Mouse (Mus musculus) CH12.LX (cell line): ENCODE results near the gene Atrx. TPM values are rescaled to one million over a fixed set of nuclear protein-coding genes. Genes with fewer than 3 reads are reported as not detected.

Source experiments
- DNase-seq: peaks from one replicate; pipeline ENCODE4 v3.0.0-alpha.2; 2013; ENCODE audit errors: extremely low read depth
- H3K27ac ChIP-seq: 2 replicates; pipeline ENCODE4 v1.5.1; 2012; ENCODE audit warnings: low read depth, mild to moderate bottlenecking, control low read depth, moderate library complexity; ENCODE audit not compliant: insufficient read depth
- H3K27me3 ChIP-seq: replicated peaks from 2 replicates; pipeline ENCODE3; 2012; ENCODE audit warnings: inconsistent platforms
- H3K36me3 ChIP-seq, 2 experiments: replicated peaks in 1 of 2; 2 replicates each; pipeline versions ENCODE3 to v1.6.1; 2012; ENCODE audit warnings: inconsistent platforms in 1 of 2, low read length in 1 of 2, mild to moderate bottlenecking in 1 of 2, mixed read lengths in 1 of 2, moderate library complexity in 1 of 2; ENCODE audit not compliant: control insufficient read depth in 1 of 2, insufficient read depth in 1 of 2
- H3K4me1 ChIP-seq, 2 experiments: 2 replicates each; pipeline ENCODE4 v1.6.1; 2012; ENCODE audit warnings: inconsistent platforms in 1 of 2, moderate library complexity in 1 of 2; ENCODE audit not compliant: insufficient read depth in 2 of 2, control insufficient read depth in 1 of 2
- H3K4me2 ChIP-seq: 2 replicates; pipeline ENCODE4 v1.6.1; 2012; ENCODE audit warnings: low read depth, mild to moderate bottlenecking, control low read depth; ENCODE audit not compliant: poor library complexity, insufficient read depth, severe bottlenecking
- H3K4me3 ChIP-seq, 3 experiments: fragments of 150-350 bp in 1 of 3; sonication (generic) in 1 of 3; replicated peaks in 1 of 3; 2 replicates each; pipeline versions ENCODE3 to v1.5.1; 2011 to 2012; ENCODE audit warnings: low read depth in 2 of 3, low read length in 2 of 3, mild to moderate bottlenecking in 2 of 3, moderate library complexity in 2 of 3, control low read depth in 1 of 3, improper control_type of control experiment in 1 of 3, inconsistent platforms in 1 of 3, mixed read lengths in 1 of 3; ENCODE audit not compliant: poor library complexity in 1 of 3
- H3K79me2 ChIP-seq: replicated peaks from 2 replicates; pipeline ENCODE4 v1.6.1; 2012; ENCODE audit warnings: mild to moderate bottlenecking, moderate library complexity; ENCODE audit not compliant: control insufficient read depth, poor library complexity, insufficient read depth, severe bottlenecking; ENCODE audit errors: extremely low read depth
- H3K9ac ChIP-seq: 2 replicates; pipeline ENCODE4 v1.6.1; 2012; ENCODE audit warnings: low read depth, mild to moderate bottlenecking, control low read depth, moderate library complexity; ENCODE audit not compliant: insufficient read depth
- H3K9me3 ChIP-seq: replicated peaks from 2 replicates; pipeline ENCODE3; 2012; ENCODE audit warnings: low read length, inconsistent platforms, mixed read lengths
- BHLHE40 ChIP-seq: IDR thresholded peaks from 2 replicates; pipeline ENCODE4 v1.6.1; 2011; ENCODE audit warnings: mild to moderate bottlenecking, low read depth, low read length, improper control_type of control experiment
- CTCF ChIP-seq, 2 experiments: IDR thresholded peaks in 1 of 2; conservative IDR thresholded peaks in 1 of 2; 2 replicates each; pipeline ENCODE4 v1.5.1; 2011 to 2012; ENCODE audit warnings: low read depth in 2 of 2, low read length in 2 of 2, improper control_type of control experiment in 1 of 2, inconsistent platforms in 1 of 2, mild to moderate bottlenecking in 1 of 2, moderate library complexity in 1 of 2
- HCFC1 ChIP-seq: IDR thresholded peaks from 2 replicates; pipeline ENCODE4 v1.6.1; 2012; ENCODE audit warnings: low read depth, mild to moderate bottlenecking, inconsistent platforms, low read length, improper control_type of control experiment
- KAT2A ChIP-seq: IDR thresholded peaks from 2 replicates; pipeline ENCODE4 v1.6.1; 2012; ENCODE audit warnings: low read length, improper control_type of control experiment, inconsistent platforms; ENCODE audit not compliant: insufficient replicate concordance
- MAX ChIP-seq: IDR thresholded peaks from 2 replicates; pipeline ENCODE4 v1.6.1; 2011; ENCODE audit warnings: low read length, improper control_type of control experiment
- MEF2A ChIP-seq: IDR thresholded peaks from 2 replicates; pipeline ENCODE4 v1.6.1; 2014; ENCODE audit warnings: low read depth, mild to moderate bottlenecking, inconsistent platforms, low read length, improper control_type of control experiment, borderline replicate concordance
- MYC ChIP-seq: IDR thresholded peaks from 2 replicates; pipeline ENCODE4 v1.6.1; 2011; ENCODE audit warnings: low read depth, mild to moderate bottlenecking, improper control_type of control experiment, low read length
- NELFE ChIP-seq: IDR thresholded peaks from 2 replicates; pipeline ENCODE4 v1.6.1; 2011; ENCODE audit warnings: low read depth, low read length, improper control_type of control experiment
- POLR2A ChIP-seq: IDR thresholded peaks from 2 replicates; pipeline ENCODE4 v1.6.1; 2011; ENCODE audit warnings: low read depth, mild to moderate bottlenecking, improper control_type of control experiment, low read length
- POLR2AphosphoS2 ChIP-seq: IDR thresholded peaks from 2 replicates; pipeline ENCODE4 v1.6.1; 2011; ENCODE audit warnings: low read depth, low read length, improper control_type of control experiment
- SIN3A ChIP-seq: IDR thresholded peaks from 2 replicates; pipeline ENCODE4 v1.6.1; 2012; ENCODE audit warnings: low read length, improper control_type of control experiment, inconsistent platforms
- TBP ChIP-seq: conservative IDR thresholded peaks from 2 replicates; pipeline ENCODE4 v1.6.1; 2011; ENCODE audit warnings: low read depth, low read length, improper control_type of control experiment
- ZMIZ1 ChIP-seq: IDR thresholded peaks from 2 replicates; pipeline ENCODE4 v1.6.1; 2012; ENCODE audit warnings: low read depth, mild to moderate bottlenecking, inconsistent platforms, low read length, improper control_type of control experiment
- dilution Hi-C: fragments of 300-500 bp; cut with MboI; formaldehyde crosslinking; loops from 2 replicates; pipeline ENCODE4 v1.14.3; 2020; ENCODE audit warnings: low sequenced_read_pairs; ENCODE audit not compliant: extremely low pct_unique_long_range_greater_than_20kb, extremely low pct_ligation_motif_present
- in situ Hi-C: fragments of 300-500 bp; cut with MboI; formaldehyde crosslinking; loops from 3 replicates; pipeline ENCODE4 v1.14.3; 2019; ENCODE audit warnings: low sequenced_read_pairs, low pct_ligation_motif_present, low pct_unique_long_range_greater_than_20kb, mixed read lengths
- polyA plus RNA-seq: library from polyadenylated mRNA; unstranded; fragments of >175 nt; gene quantifications from 2 replicates; pipeline ENCODE4 v1.2.1, GENCODE M21; 2012; ENCODE audit warnings: low read depth; ENCODE audit not compliant: insufficient read length
- total RNA-seq, 2 experiments: library from RNA; depleted of rRNA; stranded (reverse); fragments of 300-350 nt in 1 of 2; fragments of >200 nt in 1 of 2; gene quantifications; 2 replicates each; pipeline ENCODE4 v1.2.3; 2012 to 2014

Gene Atrx
- total and polyA plus RNA-seq, 3 experiments = 64.3 to 83.6 (median 64.9) TPM

DNA sequence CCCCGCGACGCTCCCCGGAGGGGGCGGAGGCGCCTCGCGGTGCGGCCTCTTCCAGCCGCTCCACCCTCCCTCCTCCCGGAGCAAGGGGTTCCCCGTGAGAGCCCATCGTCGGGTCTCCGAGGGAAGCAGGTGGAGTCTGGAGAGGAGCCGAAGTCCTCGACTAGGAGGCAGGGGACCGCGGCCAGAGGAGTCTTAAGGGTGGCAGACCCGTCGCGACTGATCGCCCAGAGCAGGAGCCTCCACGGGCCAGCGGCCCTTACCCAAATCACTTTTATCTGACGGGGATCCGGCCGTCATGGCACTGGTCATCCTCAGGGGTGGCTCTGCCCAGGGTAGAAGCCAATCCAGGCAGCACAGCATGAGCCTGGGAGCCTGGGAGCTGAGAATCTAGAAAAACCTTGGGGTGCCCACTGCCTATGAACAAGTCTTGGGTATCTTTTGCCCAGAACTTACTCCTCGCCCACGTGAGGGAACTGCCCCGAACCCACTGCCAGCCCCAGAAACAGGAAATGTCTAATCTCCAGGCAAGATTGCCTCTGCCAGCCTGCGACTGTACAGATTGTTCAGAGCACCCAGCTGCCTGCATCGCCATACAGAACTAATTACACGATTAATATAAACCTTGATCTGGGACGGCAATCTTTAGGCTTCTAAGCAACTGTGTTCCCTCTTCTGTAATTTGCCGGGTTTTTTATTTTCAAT, 164.0 kb downstream of the Atrx start:
- in situ Hi-C loops = no loop called here

GRCm38 (mm10) chrX:105764162-105765004, 164.8 kb downstream of the Atrx start, which contains the start of gene Fgf16:
TSS of gene Fgf16 (plus strand) at chrX:105764279.
- Histone ChIP-seq H3K79me2 (no peaks in the 10 kb centered on the region), H3K4me1 (peaks cover 0 to 8% of the 10 kb centered on the region in 2 experiments; a peak in 1 of 4 replicates), H3K4me2 (no peak within 1 kb of the TSS), H3K4me3 (no peak within 1 kb of the TSS), H3K36me3 (no peaks in the 10 kb centered on the region), H3K27ac (no peak within 1 kb of the TSS), H3K9ac (no peak within 1 kb of the TSS), H3K27me3 (no peaks in the 10 kb centered on the region), H3K9me3 (peaks cover 3% of the 10 kb centered on the region)
- dilution Hi-C loops = no loop called here
- TF ChIP-seq MEF2A = no peak
- TF ChIP-seq POLR2A = no peak
- no peak for TF ChIP-seq POLR2AphosphoS2
- TF ChIP-seq CTCF (conservative IDR thresholded peaks at IDR 0.05 in 1 of 2, IDR thresholded peaks at IDR 0.05 in 1 of 2; ENCODE audit: low read depth in 2 of 2, low read length in 2 of 2) = no peak
- no peak for TF ChIP-seq KAT2A
- DNase-seq = no peak
- in situ Hi-C loops = no loop called here

More for the DNA sequence above, 164.0 kb downstream of the Atrx start:
- Histone ChIP-seq H3K9me3 (peaks cover 3% of the 10 kb centered on the region), H3K4me1 (peaks cover 0 to 8% of the 10 kb centered on the region in 2 experiments; a peak in 1 of 4 replicates), H3K36me3 (no peaks in the 10 kb centered on the region), H3K9ac (no peak overlapping the region), H3K27ac (no peak overlapping the region), H3K4me3 (no peak overlapping the region), H3K79me2 (no peaks in the 10 kb centered on the region), H3K27me3 (no peaks in the 10 kb centered on the region), H3K4me2 (no peak overlapping the region)
- TF ChIP-seq BHLHE40 (no peak), SIN3A (no peak), ZMIZ1 (no peak), POLR2A (no peak), MAX (no peak)
- DNase-seq = no peak
- dilution Hi-C loops = no loop called here

DNA sequence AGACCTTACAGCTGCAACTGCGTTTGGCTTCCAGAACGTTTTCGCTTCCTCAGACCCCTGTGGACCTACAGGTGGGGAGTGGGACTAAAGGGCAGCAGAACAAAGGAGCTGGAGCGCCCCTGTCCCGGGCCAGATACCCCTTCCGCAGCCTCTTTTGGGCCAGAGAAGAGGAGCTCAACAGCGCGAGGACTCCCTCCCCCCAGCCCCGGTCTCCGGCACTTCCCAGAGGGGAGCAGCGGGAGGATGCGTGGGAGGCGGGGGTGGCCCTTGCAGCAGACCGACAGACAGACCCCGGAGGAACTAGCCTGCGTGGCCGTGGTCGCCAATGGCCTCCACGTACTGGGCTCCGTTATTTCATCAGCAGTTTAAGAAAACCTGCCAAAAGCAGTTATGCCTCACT, 165.6 kb downstream of the Atrx start:
- dilution Hi-C loops = no loop called here
- Histone ChIP-seq H3K4me2 (no peak overlapping the region), H3K9me3 (peaks cover 3% of the 10 kb centered on the region), H3K27ac (no peak overlapping the region), H3K4me1 (peaks cover 0 to 8% of the 10 kb centered on the region in 2 experiments; a peak in 1 of 4 replicates), H3K4me3 (no peak overlapping the region), H3K27me3 (no peaks in the 10 kb centered on the region), H3K36me3 (no peaks in the 10 kb centered on the region), H3K9ac (no peak overlapping the region), H3K79me2 (no peaks in the 10 kb centered on the region)
- in situ Hi-C loops = no loop called here
- TF ChIP-seq TBP (no peak), POLR2AphosphoS2 (no peak), HCFC1 (no peak), MYC (no peak), SIN3A (no peak), NELFE (no peak)
- DNase-seq = no peak
